Mouse (Mus musculus): Measurements from ENCODE around the gene Spata33. TPM values are rescaled to one million over a fixed set of nuclear protein-coding genes. Genes with fewer than 3 reads are reported as not detected.
"Not testable (repeated sequence)": the region's sequence is repeated elsewhere in the genome, so short reads cannot be mapped to it uniquely, and the experiment has no call there.

The Spata33 gene
- polyA plus RNA-seq, 1 experiment from 2014 or later = 0.18 TPM

GRCm38 (mm10) chr8:123203571-123203970 lies 9.1 kb upstream of the Spata33 start:
- Histone ChIP-seq H3K4me2 (no peak overlapping the region), H3K9me3 (replicated peaks) (no peaks in the 10 kb centered on the region), H3K27me3 (peaks cover 20% of the 10 kb centered on the region), H3K4me1 (replicated peaks) (no peaks in the 10 kb centered on the region), H3K9ac (no peak overlapping the region), H3K36me3 (replicated peaks) (peaks cover 38% of the 10 kb centered on the region), H3K27ac (replicated peaks) (no peak overlapping the region), H3K4me3 (replicated peaks) (no peak overlapping the region)
- ATAC-seq (ENCODE audit: insufficient read depth) = no peak
- WGBS (ENCODE audit: insufficient replicate concordance) = 71% methylated on average over 3 of the region's 3 CpGs

- peak overlapping the region; percentile 91 for H3K4me2 ChIP-seq
- H3K4me3 ChIP-seq (replicated peaks) = peak overlapping the region; percentile 81
- peaks cover 29% of the 10 kb centered on the region for H3K4me1 ChIP-seq (replicated peaks)
- WGBS (ENCODE audit: insufficient replicate concordance) = 18% methylated on average over 10 of the region's 10 CpGs
- H3K9ac ChIP-seq = peak overlapping the region; percentile 90
- H3K36me3 ChIP-seq (replicated peaks) = peaks cover 34% of the 10 kb centered on the region
- peak overlapping the region; percentile 78 for H3K27ac ChIP-seq (replicated peaks)
- H3K27me3 ChIP-seq = peaks cover 8% of the 10 kb centered on the region; the same call in 1 of the 2 replicates
- H3K9me3 ChIP-seq (replicated peaks) = no peaks in the 10 kb centered on the region
- no peak for ATAC-seq (ENCODE audit: insufficient read depth)
These were observed 756 bp upstream of the Spata33 start for GRCm38 (mm10) chr8:123211876-123212275.

GRCm38 (mm10) chr8:123213118-123213772 lies 613 bp downstream of the Spata33 start:
- Histone ChIP-seq H3K9me3 (replicated peaks) (no peaks in the 10 kb centered on the region), H3K9ac (peak overlapping the region; percentile 90), H3K4me1 (replicated peaks) (peaks cover 29% of the 10 kb centered on the region), H3K27ac (replicated peaks) (peak overlapping the region; percentile 54; the same call in 1 of the 2 replicates), H3K36me3 (replicated peaks) (peaks cover 21% of the 10 kb centered on the region), H3K4me3 (replicated peaks) (peak overlapping the region; percentile 81), H3K4me2 (peak overlapping the region; percentile 91), H3K27me3 (peaks cover 8% of the 10 kb centered on the region; the same call in 1 of the 2 replicates)
- 23% methylated on average over 22 of the region's 22 CpGs for WGBS (ENCODE audit: insufficient replicate concordance)
- ATAC-seq (ENCODE audit: insufficient read depth) = peak; percentile 26

GRCm38 (mm10) chr8:123215430-123215829 lies 2.8 kb downstream of the Spata33 start:
- peaks cover 29% of the 10 kb centered on the region for H3K4me1 ChIP-seq (replicated peaks)
- H3K36me3 ChIP-seq (replicated peaks) = no peaks in the 10 kb centered on the region; the same call in 1 of the 2 replicates
- H3K4me3 ChIP-seq (replicated peaks) = no peak overlapping the region
- H3K4me2 ChIP-seq = no peak overlapping the region
- ATAC-seq (ENCODE audit: insufficient read depth) = no peak
- WGBS (ENCODE audit: insufficient replicate concordance) = 34% methylated on average over 3 of the region's 3 CpGs
- no peaks in the 10 kb centered on the region for H3K9me3 ChIP-seq (replicated peaks)
- H3K27me3 ChIP-seq = peaks cover 8% of the 10 kb centered on the region; the same call in 1 of the 2 replicates
- H3K27ac ChIP-seq (replicated peaks) = no peak overlapping the region
- no peak overlapping the region for H3K9ac ChIP-seq

- Histone ChIP-seq H3K27ac (replicated peaks) (no peak overlapping the region), H3K27me3 (no peaks in the 10 kb centered on the region), H3K36me3 (replicated peaks) (no peaks in the 10 kb centered on the region), H3K9me3 (replicated peaks) (no peaks in the 10 kb centered on the region), H3K4me2 (no peak overlapping the region), H3K4me3 (replicated peaks) (no peak overlapping the region), H3K9ac (no peak overlapping the region), H3K4me1 (replicated peaks) (peaks cover 18% of the 10 kb centered on the region)
- ATAC-seq (ENCODE audit: insufficient read depth) = no peak
- 64% methylated on average over 1 of the region's 1 CpGs for WGBS (ENCODE audit: insufficient replicate concordance)
These were observed 8.3 kb downstream of the Spata33 start for GRCm38 (mm10) chr8:123220917-123221316.

GRCm38 (mm10) chr8:123224278-123225266 lies 11.9 kb downstream of the Spata33 start, which contains the start of gene Cdk10:
Gene Cdk10, plus strand, starts transcription at chr8:123224842.
- H3K4me2 ChIP-seq = peak within 1 kb of the TSS; percentile 93
- H3K36me3 ChIP-seq (replicated peaks) = 0 out of 2 replicates have a peak, but pooled peaks cover 8% of the 10 kb centered on the region
- WGBS (ENCODE audit: insufficient replicate concordance) = 2% methylated on average over 59 of the region's 59 CpGs
- no peaks in the 10 kb centered on the region for H3K27me3 ChIP-seq
- peak within 1 kb of the TSS; percentile 73 for H3K9ac ChIP-seq
- H3K27ac ChIP-seq (replicated peaks) = peak within 1 kb of the TSS; percentile 84
- ATAC-seq (ENCODE audit: insufficient read depth) = peak; percentile 88
- H3K4me1 ChIP-seq (replicated peaks) = peaks cover 18% of the 10 kb centered on the region
- H3K9me3 ChIP-seq (replicated peaks) = no peaks in the 10 kb centered on the region
- H3K4me3 ChIP-seq (replicated peaks) = peak within 1 kb of the TSS; percentile 69

DNA sequence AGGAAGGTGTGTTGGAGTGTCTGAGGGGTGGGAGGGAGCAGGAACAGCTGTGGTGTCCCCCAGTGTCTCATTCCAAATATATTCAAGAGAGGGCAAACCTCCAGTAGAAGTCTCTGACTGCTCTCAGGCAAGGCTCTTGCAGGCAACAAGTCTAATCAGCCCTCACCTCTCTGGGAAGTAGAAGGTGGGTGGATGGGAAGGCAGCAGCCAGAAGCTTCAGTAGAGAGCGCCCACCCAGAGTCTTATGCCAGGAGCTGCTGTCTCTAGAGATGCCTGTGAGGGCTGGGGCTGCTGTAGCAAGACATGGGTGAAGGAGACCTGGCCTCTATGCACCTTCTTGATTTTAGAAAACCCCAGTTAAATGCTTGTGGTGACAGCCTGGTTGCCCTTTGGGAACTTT lies 15.8 kb downstream of the Spata33 start:
- Histone ChIP-seq H3K27ac (replicated peaks) (no peak overlapping the region), H3K4me1 (replicated peaks) (peaks cover 18% of the 10 kb centered on the region), H3K27me3 (peaks cover 6% of the 10 kb centered on the region), H3K9ac (no peak overlapping the region), H3K36me3 (replicated peaks) (0 out of 2 replicates have a peak, but pooled peaks cover 8% of the 10 kb centered on the region), H3K4me2 (no peak overlapping the region), H3K4me3 (replicated peaks) (no peak overlapping the region), H3K9me3 (replicated peaks) (no peaks in the 10 kb centered on the region)
- WGBS (ENCODE audit: insufficient replicate concordance) = 76% methylated on average over 1 of the region's 1 CpGs
- ATAC-seq (ENCODE audit: insufficient read depth) = no peak

DNA sequence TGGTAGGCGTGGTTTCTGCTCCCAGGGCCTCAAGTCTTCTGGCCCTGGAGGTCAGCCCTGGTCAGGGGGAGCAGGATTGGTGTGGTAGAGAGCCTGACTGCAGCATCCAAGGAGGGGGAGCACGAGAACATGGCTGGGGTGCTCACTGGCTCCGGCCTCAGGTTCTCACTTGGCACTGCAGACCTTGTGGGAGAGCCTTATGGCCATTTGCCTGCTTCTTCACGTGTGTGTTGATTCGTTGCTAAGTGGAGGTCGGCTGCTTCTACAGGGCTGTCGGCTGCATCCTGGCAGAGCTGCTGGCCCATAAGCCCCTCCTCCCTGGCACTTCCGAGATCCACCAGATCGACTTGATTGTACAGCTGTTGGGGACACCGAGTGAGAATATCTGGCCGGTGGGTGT lies 17.7 kb downstream of the Spata33 start:
- not testable (repeated sequence) for ATAC-seq (ENCODE audit: insufficient read depth); H3K4me3 ChIP-seq (replicated peaks); H3K4me2 ChIP-seq; H3K9me3 ChIP-seq (replicated peaks); H3K9ac ChIP-seq; H3K36me3 ChIP-seq (replicated peaks); H3K27ac ChIP-seq (replicated peaks)
- WGBS (ENCODE audit: insufficient replicate concordance) = 72% methylated on average over 11 of the region's 11 CpGs
- peaks cover 11% of the 10 kb centered on the region for H3K4me1 ChIP-seq (replicated peaks)
- peaks cover 25% of the 10 kb centered on the region for H3K27me3 ChIP-seq

DNA sequence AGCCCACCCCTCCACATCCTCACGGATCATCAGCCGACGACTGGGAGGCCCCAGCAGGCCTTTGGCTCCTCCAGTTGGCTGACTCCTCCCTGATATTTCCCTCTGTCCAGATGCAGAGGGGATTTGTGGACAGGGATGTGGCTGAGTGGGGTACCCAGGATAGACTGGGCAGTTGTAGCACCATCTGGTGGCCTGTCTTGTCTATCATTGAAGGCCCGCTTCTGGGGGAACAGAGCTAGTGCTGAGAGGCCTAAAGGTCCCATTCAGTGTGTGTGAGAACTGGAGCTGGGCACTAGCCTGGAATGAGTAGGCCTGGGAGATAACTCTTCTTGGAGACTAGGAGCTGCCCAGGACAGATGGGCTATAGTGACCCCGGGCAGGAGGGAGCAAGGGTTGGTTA lies 19.1 kb downstream of the Spata33 start:
- H3K27ac ChIP-seq (replicated peaks) = no peak overlapping the region
- H3K4me3 ChIP-seq (replicated peaks) = no peak overlapping the region
- H3K4me2 ChIP-seq = no peak overlapping the region
- peaks cover 21% of the 10 kb centered on the region for H3K4me1 ChIP-seq (replicated peaks)
- WGBS (ENCODE audit: insufficient replicate concordance) = 63% methylated on average over 5 of the region's 5 CpGs
- H3K27me3 ChIP-seq = peaks cover 40% of the 10 kb centered on the region
- H3K9me3 ChIP-seq (replicated peaks) = no peaks in the 10 kb centered on the region
- no peak for ATAC-seq (ENCODE audit: insufficient read depth)
- no peak overlapping the region for H3K9ac ChIP-seq
- 0 out of 2 replicates have a peak, but pooled peaks cover 8% of the 10 kb centered on the region for H3K36me3 ChIP-seq (replicated peaks)

DNA sequence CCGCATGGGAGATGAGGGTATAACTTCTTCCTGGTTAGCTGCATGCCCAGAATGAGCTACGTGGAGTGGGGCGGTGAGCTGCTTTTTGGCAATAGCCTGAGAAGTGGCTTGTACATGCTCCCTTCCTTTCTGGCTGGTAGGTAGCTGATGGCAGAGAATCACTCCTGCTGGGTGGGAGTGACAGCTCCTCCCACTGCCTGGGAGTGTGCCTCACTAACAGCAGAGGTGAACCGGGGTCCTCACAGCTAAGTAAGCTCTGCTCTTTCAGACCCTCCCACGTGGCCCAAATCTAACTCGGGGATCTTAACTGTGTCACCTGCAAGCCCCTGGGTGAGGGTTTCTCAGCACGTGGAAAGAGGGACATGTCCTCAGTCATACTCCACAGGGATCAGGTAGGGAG lies 19.9 kb downstream of the Spata33 start:
- Histone ChIP-seq H3K4me1 (replicated peaks) (peaks cover 22% of the 10 kb centered on the region), H3K4me3 (replicated peaks) (no peak overlapping the region), H3K9ac (no peak overlapping the region), H3K9me3 (replicated peaks) (no peaks in the 10 kb centered on the region), H3K36me3 (replicated peaks) (0 out of 2 replicates have a peak, but pooled peaks cover 3% of the 10 kb centered on the region), H3K4me2 (no peak overlapping the region), H3K27me3 (peaks cover 42% of the 10 kb centered on the region), H3K27ac (replicated peaks) (no peak overlapping the region)
- WGBS (ENCODE audit: insufficient replicate concordance) = 44% methylated on average over 7 of the region's 7 CpGs
- no peak for ATAC-seq (ENCODE audit: insufficient read depth)

DNA sequence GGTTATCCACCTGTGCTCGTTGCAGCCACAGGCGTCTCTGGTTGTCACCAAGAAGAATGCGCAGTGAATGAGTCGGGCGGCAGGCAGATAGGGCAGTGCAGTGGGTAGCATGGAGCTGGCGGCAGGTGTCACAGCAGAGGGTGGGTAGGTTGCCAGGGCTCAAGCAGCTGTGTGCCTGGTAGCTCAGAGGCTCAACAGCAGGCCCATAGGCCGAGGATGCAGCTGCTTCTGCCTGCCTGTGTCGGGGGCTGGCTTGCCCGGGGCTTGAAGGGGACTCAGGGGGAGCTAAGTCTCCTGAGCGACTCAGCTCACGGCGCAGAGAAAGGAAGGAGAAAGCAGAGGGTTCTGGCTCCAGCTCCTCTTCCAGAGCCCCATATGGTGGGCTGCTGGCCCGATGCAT lies 20.7 kb downstream of the Spata33 start:
- H3K4me1 ChIP-seq (replicated peaks) = peaks cover 22% of the 10 kb centered on the region
- H3K36me3 ChIP-seq (replicated peaks) = no peaks in the 10 kb centered on the region
- no peak for ATAC-seq (ENCODE audit: insufficient read depth)
- H3K9ac ChIP-seq = no peak overlapping the region
- no peak overlapping the region for H3K4me2 ChIP-seq
- no peaks in the 10 kb centered on the region for H3K9me3 ChIP-seq (replicated peaks)
- 62% methylated on average over 13 of the region's 13 CpGs for WGBS (ENCODE audit: insufficient replicate concordance)
- no peak overlapping the region for H3K4me3 ChIP-seq (replicated peaks)
- H3K27me3 ChIP-seq = peaks cover 42% of the 10 kb centered on the region
- H3K27ac ChIP-seq (replicated peaks) = no peak overlapping the region

All from liver, embryonic 15.5 days (tissue).